Mouse (Mus musculus): ENCODE measurements around the gene Tmem200b.

GRCm38 (mm10) chr4:131875242-131875641, 46.3 kb upstream of the Tmem200b start:
- TF ChIP-seq CTCF (IDR thresholded peaks at IDR 0.05; ENCODE audit: low read depth), result no peak
- TF ChIP-seq EP300 (IDR thresholded peaks at IDR 0.05; ENCODE audit: low read depth), result no peak
